Mouse (Mus musculus) bone marrow macrophage, adult 2 months (primary cell): ENCODE results near the gene Pds5a.

Experiments
- CTCF ChIP-seq: IDR thresholded peaks from 2 replicates; pipeline ENCODE4 v1.5.1; 2012; ENCODE audit warnings: low read depth, mild to moderate bottlenecking, low read length, moderate library complexity
- POLR2A ChIP-seq: IDR thresholded peaks from 2 replicates; pipeline ENCODE4 v1.6.1; 2012; ENCODE audit warnings: mild to moderate bottlenecking, low read depth, low read length, borderline replicate concordance

GRCm38 (mm10) chr5:65624340-65624739 lies 73.7 kb downstream of the Pds5a start:
- TF ChIP-seq CTCF, result no peak
- no peak for TF ChIP-seq POLR2A
